Mouse (Mus musculus) forebrain, embryonic 11.5 days (tissue): ENCODE results near the gene Trpm3. TPM values are rescaled to one million over a fixed set of nuclear protein-coding genes. Genes with fewer than 3 reads are reported as not detected.
"Not testable (repeated sequence)": the region's sequence is repeated elsewhere in the genome, so short reads cannot be mapped to it uniquely, and the experiment has no call there.

Source experiments
- ATAC-seq: fragments of 200-750 bp; cut with Nextera tagmentation; replicated peaks from 2 replicates; pipeline ENCODE4 v1.8.0; 2017; ENCODE audit warnings: moderate TSS enrichment; ENCODE audit not compliant: low FRiP score
- DNase-seq: peaks from one replicate; pipeline ENCODE4 v3.0.0-alpha.2; 2017; ENCODE audit warnings: low spot score
- H3K27ac ChIP-seq: fragments of 300-500 bp; sonication (generic); 2 replicates; pipeline ENCODE4 v1.5.1; 2014; ENCODE audit warnings: low read depth, low read length
- H3K27me3 ChIP-seq: fragments of 300-500 bp; sonication (generic); 2 replicates; pipeline ENCODE4 v1.6.1; 2014; ENCODE audit warnings: mild to moderate bottlenecking, low read length, mixed read lengths; ENCODE audit not compliant: control insufficient read depth, insufficient read depth
- H3K36me3 ChIP-seq: fragments of 300-500 bp; sonication (generic); 2 replicates; pipeline ENCODE4 v1.6.1; 2014; ENCODE audit warnings: mild to moderate bottlenecking, low read length, moderate library complexity, mixed read lengths; ENCODE audit not compliant: control insufficient read depth, insufficient read depth
- H3K4me1 ChIP-seq: fragments of 300-500 bp; sonication (generic); replicated peaks from 2 replicates; pipeline ENCODE4 v1.6.1; 2014; ENCODE audit warnings: low read length, mixed read lengths; ENCODE audit not compliant: control insufficient read depth, insufficient read depth
- H3K4me2 ChIP-seq: fragments of 300-500 bp; sonication (generic); 2 replicates; pipeline ENCODE4 v1.6.1; 2014; ENCODE audit warnings: low read depth, mild to moderate bottlenecking, low read length, moderate library complexity, mixed read lengths; ENCODE audit not compliant: severe bottlenecking
- H3K4me3 ChIP-seq: fragments of 300-500 bp; sonication (generic); 2 replicates; pipeline ENCODE4 v1.5.1; 2014; ENCODE audit warnings: low read depth, low read length
- H3K9ac ChIP-seq: fragments of 300-500 bp; sonication (generic); 2 replicates; pipeline ENCODE4 v1.6.1; 2014; ENCODE audit warnings: low read length
- H3K9me3 ChIP-seq: fragments of 300-500 bp; sonication (generic); 2 replicates; pipeline ENCODE4 v1.6.1; 2016; ENCODE audit warnings: low read length, mixed read lengths; ENCODE audit not compliant: control insufficient read depth
- WGBS: fragments of 180-500 bp; shearing (Covaris S2); extraction: QIAGEN DNeasy Blood & Tissue Kit; methylation state at CpG from one replicate; pipeline ENCODE4 v1.1.7; 2014; 5-methylcytosine and 5-hydroxymethylcytosine counted together
- polyA plus RNA-seq: library from polyadenylated mRNA; unstranded; fragments of >200 nt; fragmentation: Nextera tagmentation; extraction: Ambion mirVana; gene quantifications from 2 replicates; pipeline ENCODE4 v1.2.1, GENCODE M21; 2014

The Trpm3 gene
- polyA plus RNA-seq, 1 experiment from 2014 or later, result 9.2 TPM

DNA sequence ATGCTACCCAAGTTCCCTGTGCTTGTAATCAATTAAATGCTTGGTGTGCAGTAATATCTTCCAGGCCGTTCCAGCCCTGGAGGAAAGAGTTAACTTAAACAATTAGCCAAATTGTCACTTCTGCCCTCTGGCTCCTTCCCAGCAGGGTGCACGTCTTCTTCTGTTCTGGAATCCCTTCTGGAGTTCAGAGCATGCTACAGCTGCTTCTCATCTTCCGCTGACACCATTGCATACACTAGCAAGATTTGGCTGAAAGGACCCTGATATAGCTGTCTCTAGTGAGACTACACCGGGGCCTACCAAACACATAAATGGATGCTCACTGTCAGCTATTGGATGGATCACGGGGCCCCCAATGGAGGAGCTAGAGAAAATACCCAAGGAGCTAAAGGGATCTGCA lies 712.6 kb downstream of the Trpm3 start:
- H3K4me1 ChIP-seq, H3K9me3 ChIP-seq, H3K27ac ChIP-seq, H3K4me3 ChIP-seq, H3K9ac ChIP-seq, H3K27me3 ChIP-seq, ATAC-seq, H3K4me2 ChIP-seq, DNase-seq, H3K36me3 ChIP-seq: not testable (repeated sequence)
- WGBS, result 50% methylated on average over 5 of the region's 5 CpGs

DNA sequence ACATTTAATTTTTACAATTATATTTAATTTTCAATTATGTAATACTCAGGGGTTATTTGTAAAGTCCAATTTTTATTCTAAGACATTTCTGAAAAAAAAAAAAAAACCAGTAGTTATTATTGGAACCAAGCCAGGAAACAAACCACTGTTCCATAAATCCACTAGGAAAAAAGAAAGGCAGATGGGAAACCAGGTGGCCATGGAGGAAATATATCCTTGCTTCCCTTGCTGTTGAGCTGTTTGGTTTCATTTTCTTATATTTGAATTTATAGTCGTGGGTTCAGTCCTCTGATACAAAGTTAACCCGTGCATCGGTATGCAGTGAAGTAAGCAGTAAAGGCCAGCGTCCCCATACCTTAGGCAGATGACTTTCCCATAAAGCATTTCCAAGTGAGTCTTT lies 720.8 kb downstream of the Trpm3 start:
- DNase-seq, result no peak
- Histone ChIP-seq H3K4me2 (no peak overlapping the region), H3K36me3 (no peaks in the 10 kb centered on the region), H3K9me3 (no peaks in the 10 kb centered on the region), H3K4me3 (no peak overlapping the region), H3K27ac (no peak overlapping the region), H3K4me1 (no peaks in the 10 kb centered on the region), H3K9ac (no peak overlapping the region), H3K27me3 (no peaks in the 10 kb centered on the region)
- no peak for ATAC-seq
- WGBS, result 96% methylated on average over 4 of the region's 4 CpGs

DNA sequence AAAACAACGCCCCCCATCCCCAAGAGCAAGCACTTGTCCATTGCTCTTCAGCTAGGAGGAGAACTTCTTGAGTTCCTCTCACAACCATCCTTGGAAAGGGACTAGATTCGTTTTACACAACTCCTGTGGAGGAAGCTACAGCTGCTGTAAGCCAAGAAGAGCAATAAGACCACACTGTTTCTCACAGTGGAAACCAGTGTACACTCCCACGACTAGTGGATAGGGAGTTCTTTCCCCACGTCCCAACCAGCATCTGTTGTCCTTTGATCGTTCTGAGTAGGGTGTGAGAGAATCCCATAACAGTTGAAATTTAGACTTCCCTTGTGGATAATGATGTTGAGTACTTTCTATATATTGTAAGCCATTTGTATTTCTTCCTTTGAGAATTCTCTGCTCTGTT lies 728.6 kb downstream of the Trpm3 start:
- 80% methylated on average over 5 of the region's 5 CpGs for WGBS
- no peaks in the 10 kb centered on the region for H3K36me3 ChIP-seq
- DNase-seq (no peak), ATAC-seq (no peak)
- no peak overlapping the region for H3K4me2 ChIP-seq
- H3K4me3 ChIP-seq, result no peak overlapping the region
- H3K4me1 ChIP-seq, result no peaks in the 10 kb centered on the region
- no peaks in the 10 kb centered on the region for H3K9me3 ChIP-seq
- H3K9ac ChIP-seq, result no peak overlapping the region
- no peaks in the 10 kb centered on the region for H3K27me3 ChIP-seq
- H3K27ac ChIP-seq, result no peak overlapping the region

DNA sequence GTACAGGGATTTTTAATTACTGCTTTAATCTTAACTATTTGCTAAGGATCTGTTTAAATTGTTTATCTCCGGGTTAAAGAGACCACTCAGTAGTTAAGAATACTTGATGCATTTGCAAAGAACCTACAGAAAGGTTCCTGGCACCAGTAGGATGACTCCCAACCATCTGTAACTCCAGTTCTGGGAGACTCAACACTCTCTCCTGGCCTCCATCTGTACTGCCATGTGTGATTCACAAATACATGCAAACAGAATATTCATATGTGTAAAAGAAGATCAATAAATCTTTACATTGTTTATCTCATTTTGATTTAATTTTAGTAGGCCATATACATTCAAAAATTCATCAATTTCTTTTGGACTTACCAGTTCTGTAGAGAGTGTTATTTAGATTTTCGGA lies 731.0 kb downstream of the Trpm3 start:
- Histone ChIP-seq H3K9ac (no peak overlapping the region), H3K36me3 (no peaks in the 10 kb centered on the region), H3K4me2 (no peak overlapping the region), H3K9me3 (no peaks in the 10 kb centered on the region), H3K27ac (no peak overlapping the region), H3K4me1 (no peaks in the 10 kb centered on the region), H3K27me3 (no peaks in the 10 kb centered on the region), H3K4me3 (no peak overlapping the region)
- WGBS, result 90% methylated on average over 2 of the region's 2 CpGs
- DNase-seq (no peak), ATAC-seq (no peak)

DNA sequence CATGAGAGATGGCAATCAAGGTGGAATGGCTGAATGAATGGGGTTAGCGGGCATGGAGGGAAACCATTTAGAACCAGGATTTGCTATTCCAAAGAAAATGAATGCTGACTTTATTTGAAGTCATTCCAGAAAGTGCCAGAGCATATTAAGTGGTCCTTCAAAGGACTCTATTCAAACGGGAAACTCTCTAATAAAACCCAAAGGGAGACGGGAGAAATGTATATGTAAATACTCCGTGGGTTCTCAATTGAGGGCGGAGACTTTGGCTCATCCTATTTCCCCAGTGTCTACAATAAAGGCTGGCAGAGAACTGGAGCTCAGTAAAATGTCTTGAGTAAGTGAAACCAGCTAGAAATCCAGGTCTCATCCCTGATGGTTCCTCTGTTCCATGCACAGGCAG lies 733.6 kb downstream of the Trpm3 start:
- ATAC-seq, result no peak
- no peak overlapping the region for H3K27ac ChIP-seq
- H3K4me3 ChIP-seq, result no peak overlapping the region
- H3K9ac ChIP-seq, result no peak overlapping the region
- DNase-seq, result no peak
- 74% methylated on average over 5 of the region's 5 CpGs for WGBS
- H3K4me1 ChIP-seq, result no peaks in the 10 kb centered on the region
- H3K36me3 ChIP-seq, result no peaks in the 10 kb centered on the region
- H3K9me3 ChIP-seq, result no peaks in the 10 kb centered on the region
- no peak overlapping the region for H3K4me2 ChIP-seq
- H3K27me3 ChIP-seq, result no peaks in the 10 kb centered on the region

DNA sequence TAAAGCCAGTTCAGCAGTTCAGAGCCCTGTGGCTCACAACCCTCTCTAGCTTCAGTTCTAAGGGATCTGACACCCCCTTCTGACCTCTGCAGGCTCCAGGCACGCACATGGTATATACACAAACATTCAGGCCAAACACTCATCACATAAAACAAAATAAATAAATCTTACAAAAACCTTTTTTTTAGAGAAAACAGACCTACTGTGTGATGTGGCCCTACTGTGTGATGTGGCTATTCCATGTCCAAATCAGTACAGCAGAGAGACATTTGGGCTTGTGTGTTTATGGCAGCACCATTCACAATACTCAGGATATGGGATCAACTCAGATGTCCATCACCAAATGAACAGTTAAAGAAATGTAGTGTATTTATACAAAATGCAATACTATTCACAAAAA lies 741.4 kb downstream of the Trpm3 start:
- Histone ChIP-seq H3K4me3 (no peak overlapping the region), H3K4me2 (no peak overlapping the region), H3K27ac (no peak overlapping the region), H3K9me3 (no peaks in the 10 kb centered on the region), H3K9ac (no peak overlapping the region), H3K36me3 (no peaks in the 10 kb centered on the region), H3K27me3 (no peaks in the 10 kb centered on the region; the same call in 1 of the 2 replicates), H3K4me1 (no peaks in the 10 kb centered on the region)
- ATAC-seq (no peak), DNase-seq (no peak)
- WGBS, result 75% methylated on average over 1 of the region's 1 CpGs

DNA sequence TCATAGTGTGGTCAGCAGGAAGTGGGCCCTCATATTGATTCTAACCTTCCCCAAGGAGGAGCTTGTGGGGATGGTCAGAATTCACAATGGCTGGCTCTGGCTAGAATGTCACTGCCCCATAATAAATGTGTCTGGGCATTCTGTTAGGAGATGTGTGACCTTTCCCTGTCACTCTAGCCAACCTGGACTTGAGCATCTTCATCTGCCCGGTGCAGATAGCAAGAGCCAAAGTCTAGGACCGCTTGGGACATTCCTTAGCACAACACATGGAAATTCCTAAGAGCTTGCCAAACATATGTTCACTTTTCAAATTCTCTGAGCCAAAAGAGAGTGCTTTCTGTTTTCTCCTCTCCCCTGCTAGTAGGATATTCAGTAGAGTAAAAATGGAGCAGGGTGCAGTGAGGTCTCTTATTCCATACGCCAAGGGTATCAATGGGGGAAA lies 743.8 kb downstream of the Trpm3 start:
- no peaks in the 10 kb centered on the region for H3K9me3 ChIP-seq
- WGBS, result 84% methylated on average over 3 of the region's 3 CpGs
- H3K4me1 ChIP-seq, result no peaks in the 10 kb centered on the region
- no peak overlapping the region for H3K4me3 ChIP-seq
- no peak overlapping the region for H3K4me2 ChIP-seq
- ATAC-seq (no peak), DNase-seq (no peak)
- no peak overlapping the region for H3K9ac ChIP-seq
- H3K36me3 ChIP-seq, result no peaks in the 10 kb centered on the region
- no peak overlapping the region for H3K27ac ChIP-seq
- H3K27me3 ChIP-seq, result no peaks in the 10 kb centered on the region; the same call in 1 of the 2 replicates

DNA sequence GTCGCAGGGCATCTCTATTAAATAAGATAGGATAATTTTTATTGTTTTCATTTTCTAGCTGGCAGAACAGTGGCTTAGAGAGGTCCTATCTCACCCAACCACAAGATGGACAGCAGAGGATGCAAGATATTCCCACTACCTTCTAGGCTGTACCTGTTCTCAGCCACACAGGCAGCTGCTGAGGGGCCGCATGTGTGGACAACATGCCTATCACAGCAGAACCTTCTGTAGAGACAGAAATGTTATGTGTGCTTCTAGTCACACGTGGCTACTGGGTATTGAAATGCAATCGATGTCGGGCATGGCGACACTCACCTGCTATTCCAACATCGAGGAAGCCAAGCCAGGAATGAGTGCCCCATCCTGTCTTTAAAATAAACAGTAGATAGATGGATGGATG lies 744.3 kb downstream of the Trpm3 start:
- 92% methylated on average over 7 of the region's 7 CpGs for WGBS
- H3K36me3 ChIP-seq, result no peaks in the 10 kb centered on the region
- ATAC-seq (no peak), DNase-seq (no peak)
- H3K4me2 ChIP-seq, result no peak overlapping the region
- H3K4me3 ChIP-seq, result no peak overlapping the region
- no peaks in the 10 kb centered on the region; the same call in 1 of the 2 replicates for H3K27me3 ChIP-seq
- no peaks in the 10 kb centered on the region for H3K9me3 ChIP-seq
- H3K27ac ChIP-seq, result no peak overlapping the region
- no peaks in the 10 kb centered on the region for H3K4me1 ChIP-seq
- H3K9ac ChIP-seq, result no peak overlapping the region

DNA sequence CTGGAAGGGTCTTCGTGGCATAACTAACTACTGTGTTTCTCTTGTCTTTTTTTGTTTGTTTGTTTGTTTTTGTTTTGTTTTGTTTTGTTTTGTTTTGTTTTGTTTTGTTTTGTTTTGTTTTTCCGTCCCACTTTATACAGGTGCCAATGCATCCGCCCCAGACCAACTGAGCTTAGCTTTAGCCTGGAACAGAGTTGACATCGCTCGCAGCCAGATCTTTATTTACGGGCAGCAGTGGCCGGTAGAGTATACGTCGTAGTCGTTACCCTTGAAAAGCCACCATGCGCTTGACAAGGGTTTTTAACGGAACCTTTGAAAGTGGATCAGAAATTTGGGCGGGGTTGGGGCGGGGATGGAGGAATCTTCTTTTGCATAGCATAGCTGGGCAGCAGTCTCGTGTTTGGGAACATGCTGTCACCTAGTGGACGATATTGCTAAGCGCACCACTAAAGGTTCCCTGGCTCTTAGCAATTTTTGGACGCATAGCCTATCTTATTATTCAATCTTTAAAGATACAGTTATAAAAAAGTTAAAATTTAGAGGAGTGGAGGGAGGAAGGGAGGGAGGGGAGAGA lies 745.0 kb downstream of the Trpm3 start:
- H3K9me3 ChIP-seq, result no peaks in the 10 kb centered on the region
- no peak overlapping the region for H3K4me3 ChIP-seq
- WGBS, result 23% methylated on average over 18 of the region's 18 CpGs
- no peaks in the 10 kb centered on the region; the same call in 1 of the 2 replicates for H3K27me3 ChIP-seq
- no peaks in the 10 kb centered on the region for H3K36me3 ChIP-seq
- no peaks in the 10 kb centered on the region for H3K4me1 ChIP-seq
- ATAC-seq (peak; percentile 91), DNase-seq (no peak)
- H3K9ac ChIP-seq, result no peak overlapping the region
- peak overlapping the region; percentile 48; the same call in 1 of the 2 replicates for H3K4me2 ChIP-seq
- H3K27ac ChIP-seq, result no peak overlapping the region
